Mouse (Mus musculus): ENCODE measurements around the gene Nit2.

- no peak for TF ChIP-seq RCOR1 (IDR thresholded peaks at IDR 0.05; ENCODE audit: low read depth, low read length)
- TF ChIP-seq ZC3H11A (IDR thresholded peaks at IDR 0.05; ENCODE audit: low read depth, low read length) = no peak
- no peak for TF ChIP-seq MXI1 (IDR thresholded peaks at IDR 0.05; ENCODE audit: low read depth, low read length)
- no peak for TF ChIP-seq POLR2AphosphoS5 (IDR thresholded peaks at IDR 0.05; ENCODE audit: borderline replicate concordance, low read depth, low read length)
- no peak for TF ChIP-seq TBP (IDR thresholded peaks at IDR 0.05; ENCODE audit: low read depth, low read length)
- TF ChIP-seq GABPA (IDR thresholded peaks at IDR 0.05; ENCODE audit: low read depth, low read length) = no peak
- TF ChIP-seq KAT2A (conservative IDR thresholded peaks at IDR 0.05; ENCODE audit: low read depth, low read length) = no peak
Measured at GRCm38 (mm10) chr16:57168236-57168635, 1.1 kb upstream of the Nit2 start.
